Mouse (Mus musculus) kidney, embryonic 16.5 days (tissue): ENCODE measurements around the gene Arhgef28. TPM values are rescaled to one million over a fixed set of nuclear protein-coding genes. Genes with fewer than 3 reads are reported as not detected.

ENCODE experiments used
- ATAC-seq: fragments of 200-750 bp; cut with Nextera tagmentation; 2 replicates; pipeline ENCODE4 v1.8.0; 2017; ENCODE audit warnings: moderate TSS enrichment; ENCODE audit not compliant: low FRiP score, low TSS enrichment
- H3K27ac ChIP-seq: fragments of 300-500 bp; sonication (generic); 2 replicates; pipeline ENCODE4 v1.5.1; 2014; ENCODE audit warnings: low read length
- H3K27me3 ChIP-seq: fragments of 300-500 bp; sonication (generic); 2 replicates; pipeline ENCODE4 v1.6.1; 2014; ENCODE audit warnings: low read length, control low read depth, mixed read lengths; ENCODE audit not compliant: insufficient read depth
- H3K36me3 ChIP-seq: fragments of 300-500 bp; sonication (generic); 2 replicates; pipeline ENCODE4 v1.6.1; 2014; ENCODE audit warnings: low read length, control low read depth, mixed read lengths; ENCODE audit not compliant: insufficient read depth
- H3K4me1 ChIP-seq: fragments of 300-500 bp; sonication (generic); 2 replicates; pipeline ENCODE4 v1.6.1; 2014; ENCODE audit warnings: low read length, control low read depth, mixed read lengths; ENCODE audit not compliant: insufficient read depth
- H3K4me2 ChIP-seq: fragments of 300-500 bp; sonication (generic); replicated peaks from 2 replicates; pipeline ENCODE4 v1.6.1; 2014; ENCODE audit warnings: low read depth, low read length
- H3K4me3 ChIP-seq: fragments of 300-500 bp; sonication (generic); 2 replicates; pipeline ENCODE4 v1.5.1; 2014; ENCODE audit warnings: mild to moderate bottlenecking, low read length
- H3K9ac ChIP-seq: fragments of 300-500 bp; sonication (generic); replicated peaks from 2 replicates; pipeline ENCODE4 v1.6.1; 2014; ENCODE audit warnings: low read length
- H3K9me3 ChIP-seq: fragments of 300-500 bp; sonication (generic); 2 replicates; pipeline ENCODE4 v1.6.1; 2016; ENCODE audit warnings: low read length, control low read depth
- WGBS: fragments of 180-500 bp; shearing (Covaris S2); extraction: QIAGEN DNeasy Blood & Tissue Kit; methylation state at CpG from one replicate; pipeline ENCODE4 v1.1.7; 2014; 5-methylcytosine and 5-hydroxymethylcytosine counted together
- polyA plus RNA-seq: library from polyadenylated mRNA; unstranded; fragments of >200 nt; fragmentation: Nextera tagmentation; extraction: Ambion mirVana; gene quantifications from 2 replicates; pipeline ENCODE4 v1.2.1, GENCODE M21; 2015

Gene Arhgef28
- polyA plus RNA-seq, 1 experiment from 2014 or later, result 45.1 TPM

DNA sequence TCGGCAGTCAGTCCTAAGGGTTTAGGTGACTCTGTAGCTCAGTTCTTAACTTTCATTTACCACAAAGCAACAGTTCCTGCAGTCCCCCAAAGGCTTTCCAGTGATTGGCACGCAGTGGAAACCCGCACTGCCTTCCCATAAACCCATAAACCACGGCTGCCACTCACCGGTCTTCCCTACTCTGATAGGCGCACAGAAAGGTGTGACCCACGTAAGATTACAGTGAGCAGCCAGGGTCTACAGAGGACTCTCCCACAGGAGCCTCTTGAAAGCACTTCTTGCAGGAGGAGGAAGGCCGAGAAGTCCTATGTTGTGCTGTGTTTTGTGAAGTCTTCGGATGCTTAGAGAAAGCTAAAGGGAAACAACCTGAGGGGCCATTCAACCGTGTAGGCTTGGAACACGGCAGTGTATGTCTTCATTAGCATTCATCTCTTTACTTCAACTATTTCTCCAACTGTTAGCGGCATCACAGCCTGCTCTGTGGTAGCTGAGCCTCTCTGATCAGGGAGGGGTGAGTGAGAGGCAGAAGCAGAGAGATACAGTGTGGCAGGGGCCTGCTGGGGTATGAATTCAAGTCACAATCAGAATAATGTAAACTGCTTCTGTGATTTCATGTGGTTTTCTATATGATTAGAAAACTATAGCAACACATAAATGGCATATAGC, 189.2 kb downstream of the Arhgef28 start:
- peak overlapping the region; percentile 55 for H3K9ac ChIP-seq
- H3K4me1 ChIP-seq, result peaks cover 15% of the 10 kb centered on the region
- H3K27me3 ChIP-seq, result no peaks in the 10 kb centered on the region
- no peaks in the 10 kb centered on the region for H3K36me3 ChIP-seq
- H3K27ac ChIP-seq, result peak overlapping the region; percentile 95
- peak overlapping the region; percentile 51 for H3K4me3 ChIP-seq
- H3K9me3 ChIP-seq, result no peaks in the 10 kb centered on the region
- peak; percentile 49 for ATAC-seq
- H3K4me2 ChIP-seq, result peak overlapping the region; percentile 65
- 18% methylated on average over 12 of the region's 12 CpGs for WGBS

DNA sequence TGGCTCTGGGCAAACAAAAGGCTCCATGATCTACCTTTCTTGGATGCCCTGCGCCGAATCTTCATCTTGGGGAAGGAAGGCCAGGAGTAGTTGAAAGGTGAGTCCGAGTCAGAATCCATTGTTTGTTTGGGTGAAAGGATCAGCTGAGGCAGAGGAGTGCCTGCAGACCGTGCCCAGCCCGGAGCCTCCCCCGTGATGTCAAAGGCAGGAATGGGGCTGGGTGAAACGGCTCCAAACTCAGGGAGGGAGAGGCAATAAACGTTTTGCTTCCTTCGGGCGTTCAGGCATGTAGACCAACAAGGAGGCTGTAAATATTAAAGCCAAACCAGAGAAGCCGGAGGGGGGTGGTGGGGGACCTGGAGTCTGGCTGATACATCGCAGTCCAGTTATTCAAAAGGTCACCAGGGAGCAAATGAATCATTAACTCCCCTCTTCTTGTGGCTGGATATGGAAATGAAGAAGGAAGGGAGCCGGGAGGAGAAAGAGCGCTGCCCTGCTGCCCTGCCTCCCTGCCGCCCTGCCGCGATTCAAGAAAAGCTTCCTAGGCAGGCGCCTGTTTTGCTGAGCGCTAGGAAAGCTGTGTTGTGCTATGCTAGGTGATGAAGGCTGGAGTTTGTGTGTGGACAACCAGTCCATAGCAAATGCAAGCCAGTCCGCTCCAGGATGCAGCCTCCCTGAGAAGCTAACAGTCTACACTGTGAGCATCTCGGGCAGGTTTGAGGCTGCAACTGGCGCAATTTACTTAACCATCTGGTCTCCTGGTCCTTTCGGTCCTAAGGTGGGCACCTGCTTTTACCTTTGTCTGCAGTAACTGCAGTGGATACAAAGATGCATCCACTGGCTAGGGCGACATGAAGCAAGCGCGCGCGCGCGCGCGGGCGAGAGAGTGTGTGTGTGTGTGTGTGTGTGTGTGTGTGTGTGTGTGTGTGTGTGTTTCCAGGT, 190.0 kb downstream of the Arhgef28 start:
- Histone ChIP-seq H3K4me2 (peak overlapping the region; percentile 65), H3K4me1 (peaks cover 22% of the 10 kb centered on the region), H3K4me3 (peak overlapping the region; percentile 51), H3K36me3 (no peaks in the 10 kb centered on the region), H3K27me3 (no peaks in the 10 kb centered on the region), H3K9ac (peak overlapping the region; percentile 67), H3K27ac (peak overlapping the region; percentile 95), H3K9me3 (no peaks in the 10 kb centered on the region)
- ATAC-seq, result peak; percentile 85
- 4% methylated on average over 33 of the region's 33 CpGs for WGBS

DNA sequence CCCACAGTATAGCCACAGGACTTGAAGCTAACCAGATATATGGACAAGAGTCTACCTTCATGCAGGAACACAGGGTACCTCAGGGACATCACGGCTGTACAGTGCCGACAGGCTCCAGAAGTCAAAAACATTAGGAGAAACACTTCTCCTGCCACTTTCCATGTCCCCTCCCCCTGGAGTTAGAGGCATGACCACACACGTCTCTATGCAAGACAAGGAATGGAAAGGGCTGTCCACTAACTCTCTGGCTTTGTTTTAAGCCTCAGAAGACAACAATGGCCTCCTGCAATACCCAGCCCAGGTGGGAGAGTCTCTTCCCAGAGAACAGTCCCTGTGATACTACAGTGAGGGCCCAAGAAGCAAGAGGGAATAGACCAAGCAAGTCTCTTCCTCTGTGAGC, 191.3 kb downstream of the Arhgef28 start:
- H3K27ac ChIP-seq, result peak overlapping the region; percentile 95
- no peaks in the 10 kb centered on the region for H3K36me3 ChIP-seq
- H3K4me1 ChIP-seq, result peaks cover 27% of the 10 kb centered on the region
- 46% methylated on average over 3 of the region's 3 CpGs for WGBS
- H3K4me3 ChIP-seq, result peak overlapping the region; percentile 51
- no peaks in the 10 kb centered on the region for H3K9me3 ChIP-seq
- no peak for ATAC-seq
- H3K27me3 ChIP-seq, result no peaks in the 10 kb centered on the region
- H3K9ac ChIP-seq, result peak overlapping the region; percentile 66
- peak overlapping the region; percentile 65 for H3K4me2 ChIP-seq

DNA sequence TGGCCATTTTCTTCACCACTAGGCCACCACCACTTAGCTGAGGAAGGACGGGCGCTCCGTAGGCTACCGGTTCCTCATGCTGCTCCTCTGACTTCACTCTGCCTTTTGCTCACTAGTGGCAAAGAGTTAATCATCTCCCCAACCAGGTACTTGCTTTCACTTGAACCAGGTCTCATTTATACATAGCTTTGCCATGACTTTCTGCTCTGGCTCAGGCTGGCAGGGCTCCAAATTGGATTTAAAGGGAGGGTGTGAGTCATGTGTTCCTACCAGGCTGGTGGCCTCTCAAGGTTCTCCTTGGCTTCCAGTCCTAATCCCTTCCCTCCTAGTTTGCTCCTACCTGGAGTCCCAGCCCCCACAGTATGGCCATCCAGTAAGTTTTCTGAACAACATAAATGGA, 192.5 kb downstream of the Arhgef28 start:
- Histone ChIP-seq H3K9ac (0 out of 2 replicates have a peak overlapping the region, but pooled peaks have one; percentile 2), H3K36me3 (no peaks in the 10 kb centered on the region), H3K4me1 (peaks cover 27% of the 10 kb centered on the region), H3K27ac (peak overlapping the region; percentile 95), H3K4me2 (peak overlapping the region; percentile 65), H3K9me3 (no peaks in the 10 kb centered on the region), H3K27me3 (no peaks in the 10 kb centered on the region), H3K4me3 (peak overlapping the region; percentile 51)
- ATAC-seq, result peak; percentile 28
- 61% methylated on average over 4 of the region's 4 CpGs for WGBS

DNA sequence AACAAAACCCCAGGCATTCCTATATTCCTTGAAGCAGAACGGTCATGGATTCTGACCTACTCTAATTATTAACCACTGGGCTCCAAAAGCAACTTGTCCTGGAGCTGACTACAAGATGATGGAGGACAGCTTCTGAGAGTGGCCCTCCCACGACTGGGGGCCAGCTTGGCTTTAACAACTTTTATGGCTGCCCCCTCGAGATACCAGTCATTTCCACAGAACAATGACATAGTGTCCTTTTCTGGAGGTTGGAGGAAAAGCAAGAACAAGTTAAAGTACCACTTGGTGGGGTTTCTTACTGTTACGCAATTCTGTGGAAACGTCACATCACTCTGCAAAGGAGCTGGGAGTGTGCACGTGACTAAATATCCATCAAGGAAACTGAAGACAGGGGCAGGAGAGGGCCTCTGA, 194.3 kb downstream of the Arhgef28 start:
- peak; percentile 67; the same call in 1 of the 2 replicates for ATAC-seq
- no peaks in the 10 kb centered on the region for H3K36me3 ChIP-seq
- H3K27me3 ChIP-seq, result no peaks in the 10 kb centered on the region
- H3K27ac ChIP-seq, result peak overlapping the region; percentile 95
- H3K4me1 ChIP-seq, result peaks cover 25% of the 10 kb centered on the region
- peak overlapping the region; percentile 27; the same call in 1 of the 2 replicates for H3K9ac ChIP-seq
- WGBS, result 24% methylated on average over 6 of the region's 6 CpGs
- H3K9me3 ChIP-seq, result no peaks in the 10 kb centered on the region
- peak overlapping the region; percentile 65 for H3K4me2 ChIP-seq
- H3K4me3 ChIP-seq, result no peak overlapping the region

DNA sequence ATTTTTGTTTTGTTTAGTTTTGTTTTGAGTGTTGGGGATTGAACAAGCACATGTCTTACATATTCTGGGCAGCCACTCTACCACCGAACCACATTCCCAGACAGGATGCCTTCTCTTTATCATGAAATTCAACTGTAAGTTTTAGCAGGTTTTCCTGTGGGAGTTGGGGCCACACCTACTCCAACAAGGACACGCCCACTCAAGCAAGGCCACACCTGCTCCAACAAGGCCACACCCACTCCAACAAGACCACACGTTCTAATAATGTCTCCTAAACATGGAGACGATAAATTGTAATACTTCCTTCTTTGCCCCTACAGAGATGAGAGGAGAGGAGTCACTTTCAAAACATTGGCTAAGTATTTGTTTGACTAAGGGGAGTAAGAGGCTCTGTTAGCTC, 197.2 kb downstream of the Arhgef28 start:
- H3K9me3 ChIP-seq, result no peaks in the 10 kb centered on the region
- no peak overlapping the region for H3K9ac ChIP-seq
- H3K4me2 ChIP-seq, result no peak overlapping the region
- no peak overlapping the region for H3K4me3 ChIP-seq
- no peaks in the 10 kb centered on the region for H3K27me3 ChIP-seq
- no peak overlapping the region for H3K27ac ChIP-seq
- ATAC-seq, result no peak
- 73% methylated on average over 4 of the region's 4 CpGs for WGBS
- H3K4me1 ChIP-seq, result peaks cover 21% of the 10 kb centered on the region
- H3K36me3 ChIP-seq, result no peaks in the 10 kb centered on the region

DNA sequence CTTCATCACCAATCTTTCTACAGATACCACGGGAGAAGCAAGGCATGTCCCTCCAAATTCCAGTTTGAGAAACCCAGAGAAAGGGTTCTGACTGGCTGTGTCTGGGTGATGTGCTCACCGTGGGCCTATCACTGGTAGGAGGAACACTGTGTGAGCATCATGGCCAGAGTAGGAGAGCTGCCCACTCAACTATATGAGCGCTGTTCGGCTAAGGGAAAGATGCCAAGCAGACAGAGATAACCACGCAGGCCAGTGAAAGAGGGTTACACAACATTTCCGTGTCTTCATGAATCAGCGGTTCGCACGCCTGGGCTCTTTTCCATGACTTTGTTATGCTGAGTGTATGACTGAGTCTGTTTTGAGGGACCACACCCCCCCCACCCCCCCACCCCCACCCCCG, 197.7 kb downstream of the Arhgef28 start:
- Histone ChIP-seq H3K4me2 (no peak overlapping the region), H3K9me3 (no peaks in the 10 kb centered on the region), H3K27ac (no peak overlapping the region), H3K36me3 (no peaks in the 10 kb centered on the region), H3K4me3 (no peak overlapping the region), H3K27me3 (no peaks in the 10 kb centered on the region), H3K9ac (no peak overlapping the region), H3K4me1 (peaks cover 21% of the 10 kb centered on the region)
- no peak for ATAC-seq
- 89% methylated on average over 10 of the region's 10 CpGs for WGBS

DNA sequence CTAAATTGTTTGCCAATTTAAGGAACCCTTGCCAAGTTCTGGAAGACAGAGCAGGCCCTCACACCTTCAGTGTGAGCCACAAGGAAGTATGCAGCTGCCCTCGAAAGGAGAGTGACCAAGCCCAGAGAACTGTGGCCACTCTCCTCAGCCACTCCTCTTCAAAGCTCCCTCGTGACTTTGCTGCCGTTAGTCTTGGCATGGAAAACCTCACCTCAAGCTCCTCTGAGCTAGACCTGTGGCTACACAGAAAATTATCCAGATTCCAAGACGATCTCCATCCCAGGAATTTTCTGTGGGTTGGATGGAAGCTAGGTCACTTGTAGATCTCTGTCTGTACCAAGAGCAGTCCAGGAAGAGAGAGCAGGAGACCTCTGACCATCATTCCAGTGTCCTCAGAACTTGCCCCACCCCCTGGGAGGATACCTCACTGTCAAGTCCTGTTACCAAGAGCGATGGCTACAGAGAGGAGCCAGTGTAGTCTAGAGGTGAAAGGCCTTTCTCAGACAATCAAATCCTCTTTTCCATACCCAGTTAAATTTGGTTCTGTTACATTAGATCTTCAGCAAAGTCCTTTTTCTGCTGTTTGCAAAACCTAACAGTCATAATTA, 200.5 kb downstream of the Arhgef28 start:
- peaks cover 23% of the 10 kb centered on the region for H3K4me1 ChIP-seq
- no peaks in the 10 kb centered on the region for H3K36me3 ChIP-seq
- no peak for ATAC-seq
- no peaks in the 10 kb centered on the region for H3K27me3 ChIP-seq
- H3K9ac ChIP-seq, result no peak overlapping the region
- no peak overlapping the region for H3K4me3 ChIP-seq
- no peak overlapping the region for H3K4me2 ChIP-seq
- 68% methylated on average over 5 of the region's 5 CpGs for WGBS
- no peak overlapping the region for H3K27ac ChIP-seq
- H3K9me3 ChIP-seq, result no peaks in the 10 kb centered on the region

DNA sequence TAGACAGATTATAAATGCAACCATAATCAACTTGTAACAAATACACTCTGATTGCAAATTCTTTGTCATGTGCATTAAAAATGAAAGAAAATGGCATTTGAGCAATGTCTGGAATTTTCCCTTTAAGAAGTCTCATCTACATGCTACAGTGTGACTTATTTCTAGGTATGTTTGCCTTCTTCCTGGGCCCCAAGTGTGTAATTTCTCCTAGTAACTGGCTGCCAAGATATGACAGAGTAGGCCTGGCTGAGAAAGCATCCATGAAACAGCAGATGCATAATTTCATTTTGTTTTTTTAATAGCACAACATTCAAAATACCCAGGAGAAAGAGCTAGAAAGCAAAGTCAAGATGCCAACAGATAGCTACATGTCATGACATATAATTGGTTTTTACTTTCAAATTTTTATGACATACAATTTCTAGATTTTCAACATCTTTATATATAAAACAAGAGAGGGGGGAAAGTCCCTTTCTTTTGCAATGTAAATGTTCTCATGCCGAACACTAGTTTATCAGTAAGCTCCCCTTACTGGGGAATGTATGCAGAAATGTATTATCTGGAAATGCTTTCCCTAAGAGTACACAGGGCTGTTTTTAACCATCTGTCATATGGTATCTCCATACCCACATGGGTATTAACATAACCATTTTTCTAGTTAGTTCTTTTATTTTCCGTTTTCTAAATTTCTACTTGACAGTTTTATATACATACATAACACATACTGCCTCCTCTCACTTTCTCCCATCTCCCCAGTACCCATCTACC, 201.4 kb downstream of the Arhgef28 start:
- Histone ChIP-seq H3K36me3 (no peaks in the 10 kb centered on the region), H3K9me3 (no peaks in the 10 kb centered on the region), H3K27me3 (no peaks in the 10 kb centered on the region), H3K4me1 (peaks cover 29% of the 10 kb centered on the region), H3K27ac (no peak overlapping the region), H3K4me3 (no peak overlapping the region), H3K4me2 (no peak overlapping the region), H3K9ac (no peak overlapping the region)
- no peak for ATAC-seq
- WGBS, result 62% methylated on average over 2 of the region's 2 CpGs
